8 mouse cellular contexts compared by ENCODE assay signal in the genomic region with DNA sequence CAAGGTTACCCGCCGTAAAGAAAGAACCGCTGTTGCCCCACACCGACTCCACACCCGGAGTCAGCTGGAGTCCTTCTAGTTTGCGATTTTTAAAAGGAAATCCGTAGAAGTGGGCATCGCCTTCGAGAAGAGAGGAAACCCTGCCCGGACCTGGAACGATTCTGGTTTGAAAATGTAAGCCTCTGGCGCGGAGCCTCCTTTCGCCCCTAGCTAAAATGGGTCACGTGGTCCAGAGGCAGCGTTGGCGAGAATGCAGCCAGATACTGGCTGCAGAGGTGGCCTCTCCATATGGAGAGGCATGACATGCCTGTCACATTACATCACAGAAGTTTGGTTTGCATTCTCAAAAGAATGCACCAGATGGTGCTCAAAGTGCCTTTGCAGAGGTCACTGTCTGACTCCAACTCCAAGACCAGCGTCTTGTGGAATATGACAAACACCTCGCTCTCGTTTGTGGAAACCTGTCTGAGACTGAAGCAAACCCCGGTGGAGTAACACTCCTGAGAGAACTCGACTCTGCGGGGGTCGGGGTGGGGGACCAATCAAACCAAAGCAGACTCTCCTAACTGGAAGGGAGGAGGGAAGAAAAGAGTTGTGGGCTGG.
DNase-seq lines count a peak whose midpoint lies in the region; ATAC-seq lines count a peak whose summit lies in the region.

No protein-coding gene starts in this region.

- H3K9ac ChIP-seq in liver, embryonic 15.5 days = peak overlapping the region; percentile 64

- ATAC-seq in liver, embryonic 15.5 days (ENCODE audit: insufficient read depth) = peak; percentile 43

- no peaks in the 10 kb centered on the region; the same call in 1 of the 2 replicates for H3K27me3 ChIP-seq in liver, embryonic 15.5 days

- WGBS in liver, embryonic 15.5 days (ENCODE audit: insufficient replicate concordance) = 2% methylated on average over 24 of the region's 24 CpGs

- H3K27ac ChIP-seq in liver, embryonic 15.5 days (replicated peaks) = peak overlapping the region; percentile 46

- H3K36me3 ChIP-seq in liver, embryonic 15.5 days (replicated peaks) = no peaks in the 10 kb centered on the region

- peaks cover 21% of the 10 kb centered on the region for H3K4me1 ChIP-seq in liver, embryonic 15.5 days (replicated peaks)

- H3K4me3 ChIP-seq in liver, embryonic 15.5 days (replicated peaks) = peak overlapping the region; percentile 68

- peak; percentile 49 to 55 for DNase-seq in B cell, adult 2 months
- DNase-seq in adrenal gland, adult 18-20 months (ENCODE audit: low spot score in 2 of 2) = peak; percentile 29 to 35
- DNase-seq in embryo, embryonic 11 days = peak; percentile 82
- DNase-seq in heart, adult 9 months (ENCODE audit: low spot score in 2 of 2) = peak; percentile 48 to 63
- peak; percentile 55 for DNase-seq in kidney, adult 18-20 months
- DNase-seq in natural killer cell, adult 2 months (ENCODE audit: low spot score in 2 of 2) = peak; percentile 34 to 45
- peak; percentile 68 for DNase-seq in testis, postnatal 10 days (ENCODE audit: low spot score)

- H3K4me2 ChIP-seq in liver, embryonic 15.5 days = peak overlapping the region; percentile 72

- H3K9me3 ChIP-seq in liver, embryonic 15.5 days (replicated peaks) = no peaks in the 10 kb centered on the region

Comparison
In these comparisons a context has a peak if more than half of its experiments do, and no peak if none do; other contexts are left out.
1. Peak in every context shown above with its lines: DNase-seq, ATAC-seq, H3K4me3 ChIP-seq and H3K27ac ChIP-seq.
2. DNase-seq: peak in every context shown above with its lines; median percentile 82 in embryo, embryonic 11 days; 68 in testis, postnatal 10 days; 56 in heart, adult 9 months; 55 in kidney, adult 18-20 months; 52 in B cell, adult 2 months; 40 in natural killer cell, adult 2 months; 32 in adrenal gland, adult 18-20 months.